Mouse (Mus musculus) cerebellum, adult 2 months (tissue): ENCODE data around the gene Fblim1.

Experiments
- CTCF ChIP-seq: fragments of 200-500 bp; IDR thresholded peaks from 2 replicates; pipeline ENCODE4 v1.5.1; 2011; ENCODE audit warnings: low read depth, mild to moderate bottlenecking, control low read depth, low read length, moderate library complexity, borderline replicate concordance; ENCODE audit not compliant: insufficient read depth
- POLR2A ChIP-seq: fragments of 200-500 bp; IDR thresholded peaks from 2 replicates; pipeline ENCODE4 v1.6.1; 2011; ENCODE audit warnings: low read length, control low read depth, borderline replicate concordance; ENCODE audit not compliant: insufficient read depth

DNA sequence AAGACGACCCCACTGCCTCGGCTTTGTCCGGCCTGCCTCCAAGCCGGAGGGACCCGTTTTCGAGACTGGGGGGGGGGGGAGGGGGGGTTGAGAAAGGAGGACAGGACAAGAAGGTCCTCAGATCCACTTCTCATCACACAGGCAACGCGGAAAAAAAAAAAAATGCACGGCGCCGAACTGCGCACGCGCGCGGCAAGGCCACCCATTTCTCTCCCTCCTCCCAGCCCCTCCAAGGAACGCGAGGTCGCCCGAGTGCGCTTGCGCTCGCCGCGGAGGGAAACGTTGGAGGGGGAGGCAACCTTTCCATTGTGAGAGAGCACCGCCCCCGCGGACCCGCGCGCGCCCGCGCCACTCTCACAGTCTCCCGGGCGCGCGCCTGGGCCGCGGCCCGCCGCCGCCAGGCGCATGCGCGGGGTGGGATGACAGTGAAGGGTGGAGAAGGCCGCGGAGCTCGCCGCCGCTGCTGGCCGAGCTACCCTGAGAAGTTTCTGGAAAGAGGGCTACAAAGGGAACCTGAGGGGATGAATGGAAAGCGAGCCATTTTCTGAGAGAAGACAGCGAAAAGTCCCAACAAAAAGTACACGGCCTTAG lies 60.1 kb downstream of the Fblim1 start:
- TF ChIP-seq CTCF (no peak), POLR2A (peak; percentile 95)
